Mouse (Mus musculus) liver, embryonic 11.5 days (tissue): ENCODE results near the gene Uncx. TPM values are rescaled to one million over a fixed set of nuclear protein-coding genes. Genes with fewer than 3 reads are reported as not detected.

Experiments used
- ATAC-seq: fragments of 200-750 bp; cut with Nextera tagmentation; replicated peaks from 2 replicates; pipeline ENCODE4 v1.8.0; 2017; ENCODE audit warnings: moderate number of reproducible peaks, mild to moderate bottlenecking, moderate TSS enrichment, moderate library complexity; ENCODE audit not compliant: low FRiP score
- DNase-seq: peaks from one replicate; pipeline ENCODE4 v3.0.0-alpha.2; 2017; ENCODE audit warnings: low spot score
- H3K27ac ChIP-seq: fragments of 300-500 bp; sonication (generic); 2 replicates; pipeline ENCODE4 v1.5.1; 2014; ENCODE audit warnings: mild to moderate bottlenecking, low read depth, low read length, control low read depth
- H3K27me3 ChIP-seq: fragments of 300-500 bp; sonication (generic); replicated peaks from 2 replicates; pipeline ENCODE4 v1.6.1; 2014; ENCODE audit warnings: low read length, mixed read lengths; ENCODE audit not compliant: control insufficient read depth, insufficient read depth
- H3K36me3 ChIP-seq: fragments of 300-500 bp; sonication (generic); 2 replicates; pipeline ENCODE4 v1.6.1; 2014; ENCODE audit warnings: mild to moderate bottlenecking, low read length, moderate library complexity, mixed read lengths; ENCODE audit not compliant: control insufficient read depth, insufficient read depth
- H3K4me1 ChIP-seq: fragments of 300-500 bp; sonication (generic); replicated peaks from 2 replicates; pipeline ENCODE4 v1.6.1; 2014; ENCODE audit warnings: low read length, mixed read lengths; ENCODE audit not compliant: control insufficient read depth, insufficient read depth
- H3K4me2 ChIP-seq: fragments of 300-500 bp; sonication (generic); 2 replicates; pipeline ENCODE4 v1.6.1; 2014; ENCODE audit warnings: mild to moderate bottlenecking, control low read depth, moderate library complexity
- H3K4me3 ChIP-seq: fragments of 300-500 bp; sonication (generic); 2 replicates; pipeline ENCODE4 v1.5.1; 2014; ENCODE audit warnings: low read depth, low read length, control low read depth
- H3K9ac ChIP-seq: fragments of 300-500 bp; sonication (generic); 2 replicates; pipeline ENCODE4 v1.6.1; 2014; ENCODE audit warnings: low read depth, low read length, control low read depth
- H3K9me3 ChIP-seq: fragments of 300-500 bp; sonication (generic); 2 replicates; pipeline ENCODE4 v1.6.1; 2016; ENCODE audit warnings: low read length, inconsistent platforms, mixed read lengths; ENCODE audit not compliant: control insufficient read depth
- WGBS: fragments of 180-500 bp; shearing (Covaris S2); extraction: QIAGEN DNeasy Blood & Tissue Kit; methylation state at CpG from one replicate; pipeline ENCODE4 v1.1.7; 2014; 5-methylcytosine and 5-hydroxymethylcytosine counted together
- polyA plus RNA-seq: library from polyadenylated mRNA; unstranded; fragments of >200 nt; fragmentation: Nextera tagmentation; extraction: Ambion mirVana; gene quantifications from 2 replicates; pipeline ENCODE4 v1.2.1, GENCODE M21; 2014

Gene Uncx
- polyA plus RNA-seq, 1 experiment from 2014 or later = not detected

- Histone ChIP-seq H3K4me1 (no peaks in the 10 kb centered on the region), H3K27me3 (peaks cover 100% of the 10 kb centered on the region), H3K9ac (no peak overlapping the region), H3K36me3 (no peaks in the 10 kb centered on the region), H3K27ac (no peak overlapping the region), H3K4me3 (no peak overlapping the region), H3K9me3 (no peaks in the 10 kb centered on the region), H3K4me2 (no peak overlapping the region)
- WGBS = 5% methylated on average over 9 of the region's 9 CpGs
- DNase-seq (no peak), ATAC-seq (no peak)
Measured at GRCm38 (mm10) chr5:139545673-139546335, 2.5 kb downstream of the Uncx start.

GRCm38 (mm10) chr5:139546336-139546770, 3.1 kb downstream of the Uncx start:
- WGBS = 1% methylated on average over 26 of the region's 26 CpGs
- Histone ChIP-seq H3K36me3 (no peaks in the 10 kb centered on the region), H3K4me3 (no peak overlapping the region), H3K27me3 (peaks cover 100% of the 10 kb centered on the region), H3K9me3 (no peaks in the 10 kb centered on the region), H3K4me2 (no peak overlapping the region), H3K4me1 (no peaks in the 10 kb centered on the region), H3K27ac (no peak overlapping the region), H3K9ac (no peak overlapping the region)
- ATAC-seq = no peak
- no peak for DNase-seq

- H3K4me2 ChIP-seq = no peak overlapping the region
- no peaks in the 10 kb centered on the region for H3K4me1 ChIP-seq
- H3K27ac ChIP-seq = no peak overlapping the region
- ATAC-seq = no peak
- H3K9ac ChIP-seq = no peak overlapping the region
- no peaks in the 10 kb centered on the region for H3K9me3 ChIP-seq
- no peak overlapping the region for H3K4me3 ChIP-seq
- peaks cover 100% of the 10 kb centered on the region for H3K27me3 ChIP-seq
- no peak for DNase-seq
- no peaks in the 10 kb centered on the region for H3K36me3 ChIP-seq
- under 1% methylated on average over 68 of the region's 68 CpGs for WGBS
Measured at GRCm38 (mm10) chr5:139546771-139547420, 3.6 kb downstream of the Uncx start.

- no peaks in the 10 kb centered on the region for H3K36me3 ChIP-seq
- no peaks in the 10 kb centered on the region for H3K9me3 ChIP-seq
- no peaks in the 10 kb centered on the region for H3K4me1 ChIP-seq
- H3K27ac ChIP-seq = no peak overlapping the region
- no peak overlapping the region for H3K4me3 ChIP-seq
- WGBS = 1% methylated on average over 49 of the region's 49 CpGs
- no peak overlapping the region for H3K4me2 ChIP-seq
- no peak overlapping the region for H3K9ac ChIP-seq
- DNase-seq (no peak), ATAC-seq (no peak)
- peaks cover 100% of the 10 kb centered on the region for H3K27me3 ChIP-seq
Measured at GRCm38 (mm10) chr5:139547421-139547931, 4.2 kb downstream of the Uncx start.

DNA sequence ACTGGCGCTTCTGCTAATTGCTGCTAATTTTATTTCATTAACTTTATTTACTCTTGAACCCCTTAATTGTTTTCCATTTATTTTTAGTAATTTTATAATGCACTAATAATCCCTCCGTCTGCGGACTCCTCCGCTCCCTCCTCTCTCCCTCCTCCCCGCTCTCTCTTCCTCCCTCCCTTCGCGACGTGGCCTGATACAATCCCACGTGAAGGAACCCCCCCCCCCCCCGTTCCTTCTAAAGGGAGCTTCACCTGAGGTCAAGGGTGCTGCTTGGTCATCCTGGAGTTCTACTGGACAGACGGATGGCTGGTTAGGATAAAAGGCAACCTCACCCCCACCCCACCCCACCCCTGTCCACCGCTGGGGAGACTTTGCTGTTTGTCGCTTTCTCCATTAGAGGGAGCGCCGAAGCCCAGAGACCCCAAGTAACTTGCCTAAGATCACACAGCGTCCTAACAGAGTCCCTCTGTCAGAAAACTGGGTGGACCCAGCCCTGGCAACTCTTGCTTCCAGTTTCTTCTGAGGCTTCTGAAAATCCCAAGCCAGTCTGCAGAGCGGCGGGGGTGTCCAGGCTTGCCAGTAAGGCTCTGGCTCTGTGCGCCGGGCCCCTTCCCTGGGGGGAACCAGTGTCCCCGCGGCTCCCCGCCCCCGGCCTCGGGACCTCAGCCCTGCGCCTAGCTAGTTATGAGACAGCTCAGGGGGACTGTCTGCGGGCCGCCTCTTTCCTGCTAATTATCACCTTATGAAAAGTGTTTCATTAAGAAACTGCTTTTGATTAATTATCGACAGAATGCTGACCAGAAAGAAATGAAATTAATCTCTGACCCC, 10.4 kb downstream of the Uncx start:
- Histone ChIP-seq H3K4me2 (no peak overlapping the region), H3K36me3 (no peaks in the 10 kb centered on the region), H3K4me3 (no peak overlapping the region), H3K27ac (no peak overlapping the region), H3K4me1 (no peaks in the 10 kb centered on the region), H3K9me3 (no peaks in the 10 kb centered on the region), H3K9ac (no peak overlapping the region), H3K27me3 (peaks cover 100% of the 10 kb centered on the region)
- ATAC-seq = no peak
- DNase-seq = no peak
- WGBS = 6% methylated on average over 28 of the region's 29 CpGs

DNA sequence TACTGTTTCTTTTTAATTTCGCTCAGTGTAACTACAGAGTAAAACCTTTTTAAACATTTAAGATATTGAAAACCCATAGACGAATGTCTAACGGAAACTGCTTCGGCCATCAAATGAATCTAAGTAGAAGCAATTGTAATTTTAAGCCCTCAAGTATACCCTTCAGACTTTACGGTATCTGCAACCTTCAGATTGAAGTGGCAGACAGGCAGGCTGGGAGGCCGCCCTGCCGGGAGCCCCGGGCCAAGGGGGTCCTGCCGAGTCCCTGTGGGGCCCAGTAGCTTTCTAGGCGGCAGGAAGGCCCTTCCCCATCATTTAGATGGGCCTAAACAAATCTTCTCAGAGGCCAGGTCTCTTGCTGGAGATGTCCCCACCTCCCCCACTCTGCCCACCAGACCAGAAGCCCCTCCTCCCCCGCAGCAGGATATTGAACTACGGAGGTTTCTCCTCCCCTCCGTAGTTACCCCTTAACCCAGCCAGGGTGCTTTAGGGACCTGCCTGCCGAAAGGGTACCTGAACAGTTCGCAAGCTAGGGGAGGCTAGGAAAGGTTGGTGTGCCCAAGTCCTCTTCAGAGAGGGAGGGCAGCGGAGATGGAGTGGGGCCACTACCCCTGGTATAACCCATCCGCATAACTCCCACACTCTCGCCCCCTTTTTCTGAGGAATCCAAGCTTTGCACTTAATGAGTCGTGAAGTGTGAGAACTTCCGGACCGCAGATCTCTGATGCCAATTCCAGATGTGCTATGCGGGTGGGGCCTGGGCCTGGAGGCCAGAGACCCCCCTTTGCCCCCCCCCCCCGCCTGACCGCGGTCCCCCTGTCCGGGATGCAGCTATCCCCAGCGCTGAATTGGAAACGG, 11.4 kb downstream of the Uncx start:
- H3K27ac ChIP-seq = no peak overlapping the region
- ATAC-seq = no peak
- no peaks in the 10 kb centered on the region for H3K4me1 ChIP-seq
- H3K4me2 ChIP-seq = no peak overlapping the region
- no peak overlapping the region for H3K9ac ChIP-seq
- no peaks in the 10 kb centered on the region for H3K36me3 ChIP-seq
- DNase-seq = no peak
- WGBS = 7% methylated on average over 28 of the region's 28 CpGs
- H3K4me3 ChIP-seq = no peak overlapping the region
- H3K9me3 ChIP-seq = no peaks in the 10 kb centered on the region
- peaks cover 100% of the 10 kb centered on the region for H3K27me3 ChIP-seq

DNA sequence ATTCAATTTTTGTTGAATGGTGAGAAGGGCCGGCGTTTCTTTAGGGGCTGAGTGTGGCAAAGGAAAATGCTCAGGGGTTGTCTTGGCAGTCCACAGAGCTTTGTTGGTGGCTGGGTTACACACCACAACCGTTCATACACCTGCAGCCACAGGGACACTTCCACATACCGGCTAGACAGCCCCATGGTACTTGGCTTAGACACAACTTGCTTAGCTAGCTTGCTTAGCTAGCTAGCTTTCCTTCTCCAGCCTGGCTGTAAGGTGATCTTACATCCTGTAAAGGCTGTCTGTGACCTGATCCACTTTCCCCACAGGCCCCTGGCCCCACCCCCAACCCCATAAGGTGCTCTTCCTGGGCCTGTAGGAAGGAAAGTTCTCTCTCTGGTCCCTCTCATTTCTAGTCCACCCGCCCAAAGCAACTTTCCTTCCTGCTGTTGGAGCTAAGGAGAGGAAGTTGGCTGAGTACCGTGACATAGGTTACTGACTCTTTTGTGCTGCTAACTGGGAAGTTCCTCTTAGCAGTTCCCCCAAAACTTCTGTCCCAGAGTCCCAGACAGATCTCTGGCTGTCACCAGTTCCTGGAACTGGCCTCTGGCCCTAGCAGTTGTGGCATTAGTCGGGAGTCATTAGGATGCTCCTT, 12.3 kb downstream of the Uncx start:
- ATAC-seq (no peak), DNase-seq (no peak)
- H3K36me3 ChIP-seq = no peaks in the 10 kb centered on the region
- H3K9ac ChIP-seq = no peak overlapping the region
- H3K27me3 ChIP-seq = peaks cover 100% of the 10 kb centered on the region
- H3K4me3 ChIP-seq = no peak overlapping the region
- H3K4me1 ChIP-seq = no peaks in the 10 kb centered on the region
- no peak overlapping the region for H3K4me2 ChIP-seq
- WGBS = 0% methylated on average over 7 of the region's 7 CpGs
- H3K9me3 ChIP-seq = no peaks in the 10 kb centered on the region
- H3K27ac ChIP-seq = no peak overlapping the region
